Mouse (Mus musculus) ES-Bruce4 (cell line): ENCODE data around the gene Gpr141. TPM values are rescaled to one million over a fixed set of nuclear protein-coding genes. Genes with fewer than 3 reads are reported as not detected.

Experiments
- H3K27ac ChIP-seq: 2 replicates; pipeline ENCODE4 v1.5.1; 2012; ENCODE audit warnings: low read length, inconsistent platforms; ENCODE audit not compliant: insufficient read depth
- H3K27me3 ChIP-seq: 2 replicates; pipeline ENCODE4 v1.6.1; 2012; ENCODE audit warnings: mild to moderate bottlenecking, low read length, inconsistent platforms; ENCODE audit not compliant: control insufficient read depth, poor library complexity, insufficient read depth, severe bottlenecking
- H3K36me3 ChIP-seq: 2 replicates; pipeline ENCODE4 v1.6.1; 2012; ENCODE audit warnings: inconsistent platforms, mild to moderate bottlenecking, low read length, moderate library complexity; ENCODE audit not compliant: control insufficient read depth, poor library complexity, insufficient read depth, severe bottlenecking
- H3K4me1 ChIP-seq: one replicate; pipeline ENCODE4 v1.8.1; 2011; ENCODE audit warnings: low read length; ENCODE audit not compliant: control insufficient read depth, insufficient read depth
- H3K4me3 ChIP-seq: 2 replicates; pipeline ENCODE4 v1.5.1; 2011; ENCODE audit warnings: low read depth, mild to moderate bottlenecking, low read length
- H3K9ac ChIP-seq: 2 replicates; pipeline ENCODE4 v1.6.1; 2012; ENCODE audit warnings: low read depth, mild to moderate bottlenecking, inconsistent platforms; ENCODE audit not compliant: poor library complexity, severe bottlenecking
- H3K9me3 ChIP-seq: replicated peaks from 2 replicates; pipeline ENCODE4 v1.6.1; 2012; ENCODE audit warnings: mild to moderate bottlenecking, low read length, inconsistent platforms; ENCODE audit not compliant: control insufficient read depth, poor library complexity, insufficient read depth, severe bottlenecking
- CTCF ChIP-seq: IDR thresholded peaks from one replicate; pipeline ENCODE4 v1.8.1; 2011; ENCODE audit warnings: low read depth, low read length
- EP300 ChIP-seq: IDR thresholded peaks from 2 replicates; pipeline ENCODE4 v1.6.1; 2011; ENCODE audit warnings: low read depth, low read length; ENCODE audit not compliant: insufficient read depth
- POLR2A ChIP-seq: IDR thresholded peaks from one replicate; pipeline ENCODE4 v1.8.1; 2011; ENCODE audit warnings: low read length; ENCODE audit not compliant: insufficient read depth
- polyA plus RNA-seq: library from polyadenylated mRNA; stranded (reverse); fragments of >200 nt; gene quantifications from 2 replicates; pipeline ENCODE4 v1.2.4, GENCODE M21; 2011; ENCODE audit warnings: low read depth; ENCODE audit not compliant: missing spikeins, insufficient read depth, insufficient read length

Gene Gpr141
- polyA plus RNA-seq, 1 experiment: not detected

- Histone ChIP-seq H3K27ac (no peak overlapping the region), H3K9ac (no peak overlapping the region), H3K27me3 (no peaks in the 10 kb centered on the region; the same call in 1 of the 2 replicates), H3K4me1 (no peaks in the 10 kb centered on the region), H3K36me3 (no peaks in the 10 kb centered on the region), H3K4me3 (no peak overlapping the region), H3K9me3 (no peaks in the 10 kb centered on the region)
- TF ChIP-seq CTCF: no peak
- no peak for TF ChIP-seq POLR2A
- no peak for TF ChIP-seq EP300
Measured at GRCm38 (mm10) chr13:19767202-19767601, 56.9 kb downstream of the Gpr141 start.

- H3K36me3 ChIP-seq: no peaks in the 10 kb centered on the region
- no peaks in the 10 kb centered on the region for H3K4me1 ChIP-seq
- TF ChIP-seq CTCF (no peak), POLR2A (no peak), EP300 (no peak)
- no peak overlapping the region for H3K4me3 ChIP-seq
- no peaks in the 10 kb centered on the region; the same call in 1 of the 2 replicates for H3K27me3 ChIP-seq
- no peak overlapping the region for H3K9ac ChIP-seq
- H3K27ac ChIP-seq: no peak overlapping the region
- H3K9me3 ChIP-seq: no peaks in the 10 kb centered on the region
Measured at GRCm38 (mm10) chr13:19764276-19764675, 59.8 kb downstream of the Gpr141 start.

GRCm38 (mm10) chr13:19763211-19763610, 60.8 kb downstream of the Gpr141 start:
- TF ChIP-seq POLR2A (no peak), CTCF (no peak), EP300 (no peak)
- no peak overlapping the region for H3K9ac ChIP-seq
- H3K4me3 ChIP-seq: no peak overlapping the region
- H3K9me3 ChIP-seq: no peaks in the 10 kb centered on the region
- no peak overlapping the region for H3K27ac ChIP-seq
- no peaks in the 10 kb centered on the region for H3K4me1 ChIP-seq
- no peaks in the 10 kb centered on the region for H3K36me3 ChIP-seq
- no peaks in the 10 kb centered on the region for H3K27me3 ChIP-seq

GRCm38 (mm10) chr13:19745741-19746140, 78.3 kb downstream of the Gpr141 start:
- H3K9me3 ChIP-seq: no peaks in the 10 kb centered on the region
- TF ChIP-seq EP300 (no peak), CTCF (no peak), POLR2A (no peak)

GRCm38 (mm10) chr13:19744536-19744935, 79.5 kb downstream of the Gpr141 start:
- Histone ChIP-seq H3K9ac (no peak overlapping the region), H3K27ac (no peak overlapping the region), H3K27me3 (no peaks in the 10 kb centered on the region; the same call in 1 of the 2 replicates), H3K4me1 (no peaks in the 10 kb centered on the region), H3K9me3 (no peaks in the 10 kb centered on the region), H3K36me3 (no peaks in the 10 kb centered on the region), H3K4me3 (no peak overlapping the region)
- TF ChIP-seq EP300: no peak
- no peak for TF ChIP-seq POLR2A
- TF ChIP-seq CTCF: no peak

More at GRCm38 (mm10) chr13:19745741-19746140, 78.3 kb downstream of the Gpr141 start:
- Histone ChIP-seq H3K4me3 (no peak overlapping the region), H3K36me3 (no peaks in the 10 kb centered on the region), H3K9ac (no peak overlapping the region), H3K27me3 (no peaks in the 10 kb centered on the region; the same call in 1 of the 2 replicates), H3K4me1 (no peaks in the 10 kb centered on the region), H3K27ac (no peak overlapping the region)

- Histone ChIP-seq H3K4me3 (no peak overlapping the region), H3K9me3 (no peaks in the 10 kb centered on the region), H3K27me3 (no peaks in the 10 kb centered on the region; the same call in 1 of the 2 replicates), H3K27ac (no peak overlapping the region), H3K4me1 (no peaks in the 10 kb centered on the region), H3K36me3 (no peaks in the 10 kb centered on the region), H3K9ac (no peak overlapping the region)
- no peak for TF ChIP-seq POLR2A
- TF ChIP-seq EP300: no peak
- TF ChIP-seq CTCF: no peak
Measured at GRCm38 (mm10) chr13:19734597-19734996, 89.5 kb downstream of the Gpr141 start.
